ENCODE assay signal across 8 mouse cellular contexts in genomic region chr3:90388192-90388591, GRCm38 (mm10). TPM values are rescaled to one million over a fixed set of nuclear protein-coding genes. Genes with fewer than 3 reads are reported as not detected.
DNase-seq lines count a peak whose midpoint lies in the region; ATAC-seq and TF ChIP-seq lines count a peak whose summit lies in the region.

No protein-coding gene starts in this region.

- no peak for TF ChIP-seq CTCF in forebrain, postnatal 0 days (IDR thresholded peaks at IDR 0.05; ENCODE audit: low read depth)

- H3K4me2 ChIP-seq in heart, embryonic 12.5 days = peak overlapping the region; percentile 96
- H3K4me2 ChIP-seq in forebrain, postnatal 0 days (ENCODE audit: low read depth) = peak overlapping the region; percentile 86

- intact Hi-C loops in heart, postnatal 14 days (cut with DNase I) = no loop called here

- H3K36me3 ChIP-seq in heart, embryonic 12.5 days = peaks cover 44% of the 10 kb centered on the region
- peaks cover 26% of the 10 kb centered on the region for H3K36me3 ChIP-seq in forebrain, postnatal 0 days (ENCODE audit: insufficient read depth)
- peaks cover 65% of the 10 kb centered on the region for H3K36me3 ChIP-seq in midbrain, embryonic 10.5 days

- ATAC-seq in heart, embryonic 12.5 days (ENCODE audit: insufficient number of reproducible peaks, low FRiP score) = no peak
- ATAC-seq in common myeloid progenitor, adult 5-6 weeks (replicated peaks; ENCODE audit: low read depth, poor library complexity, severe bottlenecking) = peak; percentile 30; the same call in 1 of the 2 replicates
- no peak for ATAC-seq in forebrain, postnatal 0 days

- no peaks in the 10 kb centered on the region for H3K27me3 ChIP-seq in heart, embryonic 12.5 days (replicated peaks)
- no peaks in the 10 kb centered on the region for H3K27me3 ChIP-seq in forebrain, postnatal 0 days (ENCODE audit: insufficient read depth, low read length)
- H3K27me3 ChIP-seq in midbrain, embryonic 10.5 days (ENCODE audit: low read depth, poor library complexity, severe bottlenecking) = peaks cover 27% of the 10 kb centered on the region

- no peak overlapping the region for H3K27ac ChIP-seq in heart, embryonic 12.5 days (ENCODE audit: poor library complexity, severe bottlenecking)
- no peak overlapping the region; the same call in 1 of the 2 replicates for H3K27ac ChIP-seq in forebrain, postnatal 0 days (ENCODE audit: low read depth, low read length)
- no peak overlapping the region for H3K27ac ChIP-seq in midbrain, embryonic 10.5 days (replicated peaks)

- 83% methylated on average over 4 of the region's 4 CpGs for WGBS in heart, embryonic 12.5 days
- WGBS in forebrain, postnatal 0 days = 68% methylated on average over 4 of the region's 4 CpGs
- 89% methylated on average over 4 of the region's 4 CpGs for WGBS in midbrain, embryonic 10.5 days

- DNase-seq in heart, postnatal 14 days = no peak
- DNase-seq in forebrain, postnatal 0 days = peak; percentile 9
- no peak for DNase-seq in midbrain, embryonic 10.5 days (ENCODE audit: low spot score)
- DNase-seq in cerebellum, adult 9-11 months = no peak
- DNase-seq in right cerebral cortex, postnatal 36 days (ENCODE audit: low spot score in 2 of 2) = no peak
- no peak for DNase-seq in urinary bladder, adult 18-20 months (ENCODE audit: low spot score in 2 of 2)

- no peaks in the 10 kb centered on the region for H3K9me3 ChIP-seq in heart, embryonic 12.5 days (replicated peaks)
- no peaks in the 10 kb centered on the region for H3K9me3 ChIP-seq in forebrain, postnatal 0 days (ENCODE audit: low read length)
- H3K9me3 ChIP-seq in midbrain, embryonic 10.5 days (replicated peaks) = no peaks in the 10 kb centered on the region

- H3K9ac ChIP-seq in heart, embryonic 12.5 days = peak overlapping the region; percentile 84; the same call in 1 of the 2 replicates
- H3K9ac ChIP-seq in forebrain, postnatal 0 days = peak overlapping the region; percentile 97

- peaks cover 32% of the 10 kb centered on the region for H3K4me1 ChIP-seq in heart, embryonic 12.5 days (replicated peaks)
- H3K4me1 ChIP-seq in forebrain, postnatal 0 days (ENCODE audit: insufficient read depth) = peaks cover 21% of the 10 kb centered on the region
- peaks cover 43% of the 10 kb centered on the region for H3K4me1 ChIP-seq in midbrain, embryonic 10.5 days

- peak overlapping the region; percentile 64; the same call in 1 of the 2 replicates for H3K4me3 ChIP-seq in heart, embryonic 12.5 days
- peak overlapping the region; percentile 79 for H3K4me3 ChIP-seq in forebrain, postnatal 0 days (ENCODE audit: low read depth, low read length)
- peak overlapping the region; percentile 73 for H3K4me3 ChIP-seq in midbrain, embryonic 10.5 days

RNA-seq across cellular contexts. Expression of gene Slc27a3, which starts 1.5 kb away (rescaled TPM):
- 9.9 and 10.3 TPM in 2 replicates for polyA plus RNA-seq in heart, embryonic 12.5 days (2016; fragmentation: Nextera tagmentation; extraction: Ambion mirVana)
- 1 to 10 TPM; 1.9 to 2.6 TPM for total RNA-seq in heart, postnatal 14 days (2021)
- 1.1 and 1.2 TPM in 2 replicates for total RNA-seq in common myeloid progenitor, adult 5-6 weeks (2017)
- 47.4 and 50.8 TPM in 2 replicates for total RNA-seq in forebrain, postnatal 0 days (2014; rRNA removed)
- 23.7 and 25.0 TPM in 2 replicates for polyA plus RNA-seq in forebrain, postnatal 0 days (2015; fragmentation: Nextera tagmentation; extraction: Ambion mirVana)
- polyA plus RNA-seq in midbrain, embryonic 10.5 days (2016; fragmentation: Nextera tagmentation; extraction: Ambion mirVana) = 16.4 and 20.1 TPM in 2 replicates

RNA-seq across cellular contexts. Expression of gene Ints3, which starts 45.2 kb away (rescaled TPM):
- polyA plus RNA-seq in heart, embryonic 12.5 days (2016; fragmentation: Nextera tagmentation; extraction: Ambion mirVana) = 31.1 and 32.2 TPM in 2 replicates
- total RNA-seq in heart, postnatal 14 days (2021) = 10 to 100 TPM; 26.4 to 27.2 TPM
- total RNA-seq in common myeloid progenitor, adult 5-6 weeks (2017) = 19.2 and 21.7 TPM in 2 replicates
- total RNA-seq in forebrain, postnatal 0 days (2014; rRNA removed) = 49.7 and 51.5 TPM in 2 replicates
- 16.0 and 20.6 TPM in 2 replicates for polyA plus RNA-seq in forebrain, postnatal 0 days (2015; fragmentation: Nextera tagmentation; extraction: Ambion mirVana)
- polyA plus RNA-seq in midbrain, embryonic 10.5 days (2016; fragmentation: Nextera tagmentation; extraction: Ambion mirVana) = 36.2 and 36.9 TPM in 2 replicates

Comparison
In these comparisons a context has a peak if more than half of its experiments do, and no peak if none do; other contexts are left out.
1. RNA of gene Slc27a3, which starts 1.5 kb away (total RNA-seq): 47.4 to 50.8 TPM in forebrain, postnatal 0 days; 1.9 to 2.6 TPM in heart, postnatal 14 days and 1.1 to 1.2 TPM in common myeloid progenitor, adult 5-6 weeks; every median in the first group is over 10 times any median in the second.
2. Peak in every context shown above with its lines, with median percentiles within 50 percentile points of each other: H3K4me3 ChIP-seq.